Mouse (Mus musculus) MEL (cell line): Measurements from ENCODE around the gene Lrfn4.

Experiments used
- CTCF ChIP-seq, 3 experiments: IDR thresholded peaks in 2 of 3; conservative IDR thresholded peaks in 1 of 3; 2 replicates each; pipeline ENCODE4 v1.5.1; 2011 to 2012; ENCODE audit warnings: low read length in 3 of 3, low read depth in 2 of 3, mild to moderate bottlenecking in 2 of 3, improper control_type of control experiment in 1 of 3, inconsistent platforms in 1 of 3, mixed read lengths in 1 of 3, moderate library complexity in 1 of 3; ENCODE audit not compliant: control insufficient read depth in 1 of 3, insufficient read depth in 1 of 3, poor library complexity in 1 of 3, severe bottlenecking in 1 of 3
- NELFE ChIP-seq: IDR thresholded peaks from 2 replicates; pipeline ENCODE4 v1.6.1; 2011; ENCODE audit warnings: low read depth, low read length, improper control_type of control experiment
- POLR2A ChIP-seq, 2 experiments: IDR thresholded peaks; 2 replicates each; pipeline ENCODE4 v1.6.1; 2011 to 2012; ENCODE audit warnings: low read length in 2 of 2, mild to moderate bottlenecking in 2 of 2, control low read depth in 1 of 2, improper control_type of control experiment in 1 of 2, low read depth in 1 of 2, moderate library complexity in 1 of 2; ENCODE audit not compliant: control insufficient read depth in 1 of 2, insufficient read depth in 1 of 2, poor library complexity in 1 of 2
- RCOR1 ChIP-seq: IDR thresholded peaks from 2 replicates; pipeline ENCODE4 v1.6.1; 2012; ENCODE audit warnings: low read depth, mild to moderate bottlenecking, inconsistent platforms, low read length, improper control_type of control experiment

DNA sequence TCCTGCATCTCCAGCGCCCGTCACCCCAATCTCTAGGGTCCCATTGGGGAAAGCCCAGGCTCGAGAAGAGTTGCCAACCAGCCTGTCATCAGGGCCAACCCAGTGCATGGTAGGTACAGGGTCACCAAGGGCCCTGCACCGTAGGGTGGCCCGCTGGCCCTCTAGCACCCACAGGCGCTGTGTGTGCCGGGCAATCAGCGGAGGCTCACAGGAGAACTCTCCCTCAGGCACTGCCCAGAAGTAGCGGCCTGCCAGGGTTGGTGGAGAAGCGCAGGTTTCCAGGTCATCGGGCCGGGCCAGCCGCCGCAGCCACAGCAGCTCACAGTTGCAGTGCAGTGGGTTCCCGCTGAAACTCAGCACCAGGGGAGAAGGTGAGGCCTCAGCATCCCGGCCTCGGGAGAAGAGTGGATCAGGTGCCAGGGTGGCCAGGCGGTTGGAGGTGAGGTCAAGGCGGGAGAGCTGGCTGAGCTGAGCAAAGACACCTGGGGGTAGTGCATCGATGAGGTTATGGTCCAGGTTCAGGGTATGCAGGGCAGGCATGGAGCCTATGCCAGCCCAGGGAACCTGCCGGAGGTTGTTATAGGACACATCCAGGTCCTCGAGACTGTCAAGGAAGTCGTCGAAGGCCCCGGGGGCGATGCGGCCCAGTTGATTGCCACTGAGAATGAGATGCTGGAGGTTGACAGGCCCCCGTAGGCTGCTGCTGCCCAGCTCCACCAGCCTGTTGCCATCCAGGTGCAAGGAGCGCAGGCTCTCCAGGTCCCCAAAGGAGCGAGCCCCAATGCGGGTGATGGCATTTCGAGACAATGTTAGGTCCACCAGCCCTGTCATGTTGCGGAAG lies 1.8 kb downstream of the Lrfn4 start:
- TF ChIP-seq RCOR1 (no peak), NELFE (no peak), POLR2A (IDR thresholded peaks at IDR 0.05; ENCODE audit: control insufficient read depth in 1 of 2, insufficient read depth in 1 of 2, low read depth in 1 of 2, low read length in 2 of 2, poor library complexity in 1 of 2) (no peak), CTCF (IDR thresholded peaks at IDR 0.05 in 2 of 3, conservative IDR thresholded peaks at IDR 0.05 in 1 of 3; ENCODE audit: control insufficient read depth in 1 of 3, insufficient read depth in 1 of 3, low read depth in 2 of 3, low read length in 3 of 3, poor library complexity in 1 of 3, severe bottlenecking in 1 of 3) (no peak)
